Mouse (Mus musculus): ENCODE results near the gene Rffl.

The Rffl gene

DNA sequence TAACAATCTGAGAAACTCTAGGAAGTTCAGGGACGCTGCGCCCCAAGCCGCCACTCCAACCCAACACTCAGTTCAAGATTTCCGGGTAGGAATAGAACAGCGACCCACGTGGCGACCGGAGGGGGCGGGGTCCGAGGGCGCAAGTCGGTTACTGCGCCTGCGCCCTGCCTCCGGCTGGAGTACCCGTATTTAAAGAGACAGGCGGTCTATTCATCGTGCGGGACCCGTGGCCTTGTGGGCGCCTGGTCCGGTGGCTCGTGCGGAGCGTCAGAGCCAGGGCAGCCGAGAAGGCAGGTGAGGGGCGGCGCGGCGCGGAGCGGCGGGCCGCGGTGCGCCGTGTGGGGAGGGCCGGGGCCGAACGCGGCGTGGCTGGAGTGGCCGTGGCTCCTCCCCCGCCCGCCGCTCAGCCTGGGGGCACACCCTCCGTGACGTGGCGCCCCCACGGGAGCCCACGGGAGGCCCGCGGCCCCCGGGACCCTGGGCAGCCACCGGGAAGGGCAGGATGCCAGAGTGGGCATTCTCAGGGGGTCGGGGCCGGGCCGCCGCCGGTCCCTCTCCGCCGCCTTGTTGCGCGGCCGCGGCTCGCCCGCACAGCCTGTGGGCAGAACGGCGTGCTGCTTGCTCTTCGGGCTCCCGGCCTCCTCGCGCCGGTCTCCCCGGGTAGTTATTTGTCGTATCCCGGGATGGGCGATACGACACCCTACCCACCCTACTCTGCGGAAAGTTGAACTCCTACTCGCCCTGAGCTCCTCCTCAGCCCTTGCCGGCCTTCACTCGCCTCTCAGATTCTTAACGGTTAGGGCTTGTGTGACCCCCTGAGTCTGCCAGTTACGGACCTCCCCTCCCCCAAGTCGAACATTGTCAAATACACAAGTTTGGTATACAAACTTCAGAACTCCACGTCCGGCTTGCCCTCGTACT lies 89.8 kb downstream of the Rffl start, which contains the start of gene Lig3:
Lig3 (plus strand) TSS at position 126 of the 921 bp plus-strand sequence.
- ChIA-PET CTCF (interaction anchor here in 2 of 4 experiments (0.8 to 0.9 kb wide), 2 partner anchors 8 to 11 kb away, joined by 3 to 5 read pairs; no protein-coding TSS in a partner anchor), POLR2A (interaction anchor here in 3 of 4 experiments (0.5 to 3.4 kb wide), 16 partner anchors 9 to 124 kb away, joined by 3 to 18 read pairs (median 4); partner anchors contain the start of genes Cct6b (in 2 of the 3), Zfp830 (in 2 of the 3) and Rad51d (in 1 of the 3))

- ChIA-PET POLR2A (interaction anchor here in 2 of 4 experiments (0.5 to 3.4 kb wide), 11 partner anchors 10 to 125 kb away, joined by 3 to 18 read pairs (median 4); partner anchors contain the start of genes Cct6b (in 2 of the 2) and Zfp830 (in 2 of the 2)), CTCF (interaction anchor here in 1 of 4 experiments (0.8 kb wide), 1 partner anchor 10 kb away, joined by 3 read pairs; no protein-coding TSS in a partner anchor)
These were observed 90.9 kb downstream of the Rffl start for GRCm38 (mm10) chr11:82780134-82780533.

DNA sequence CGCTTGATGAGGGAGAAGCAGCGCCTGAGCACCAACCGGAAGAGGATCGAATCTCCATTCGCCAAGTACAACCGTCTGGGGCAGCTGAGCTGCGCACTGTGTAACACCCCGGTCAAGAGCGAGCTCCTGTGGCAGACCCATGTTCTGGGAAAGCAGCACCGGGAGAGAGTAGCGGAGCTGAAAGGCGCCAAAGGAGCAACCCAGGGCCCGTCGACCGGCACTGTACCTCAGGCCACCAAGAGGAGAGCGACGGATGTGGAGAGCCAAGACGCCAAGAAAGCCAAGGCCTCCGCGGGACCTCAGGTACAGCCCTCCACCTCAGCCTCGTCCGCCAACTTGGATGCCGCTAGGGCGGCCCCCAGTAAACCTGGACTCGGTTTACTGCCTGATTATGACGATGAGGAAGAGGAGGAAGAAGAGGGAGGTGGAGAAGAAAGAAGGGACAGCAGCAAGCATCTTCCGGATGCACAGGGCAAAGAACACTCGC lies 106.5 kb downstream of the Rffl start:
- ChIA-PET CTCF (interaction anchor here in 3 of 4 experiments (0.6 to 2.1 kb wide), 15 partner anchors 9 to 590 kb away, joined by 3 to 7 read pairs (median 4); partner anchors contain the start of gene Rad51d (in 1 of the 3)), POLR2A (interaction anchor here (0.6 to 6.2 kb wide), 68 partner anchors 9 to 708 kb away, joined by 3 to 30 read pairs (median 4); partner anchors contain the start of genes Rad51d (in 2 of the 4), Ap2b1 (in 1 of the 4), Lig3 (in 1 of the 4) and Nle1 (in 1 of the 4))

GRCm38 (mm10) chr11:82763742-82764437 lies 107.1 kb downstream of the Rffl start, which contains the start of the genes Cct6b and Zfp830:
Gene Cct6b, minus strand, starts transcription at chr11:82764321.
Gene Zfp830, plus strand, starts transcription at chr11:82764345.
- ChIA-PET CTCF (interaction anchor here (0.6 to 2.1 kb wide), 16 partner anchors 10 to 589 kb away, joined by 3 to 7 read pairs (median 4); partner anchors contain the start of gene Rad51d (in 1 of the 4)), POLR2A (interaction anchor here (0.6 to 6.2 kb wide), 70 partner anchors 9 to 709 kb away, joined by 3 to 30 read pairs (median 4); partner anchors contain the start of genes Rad51d (in 2 of the 4), Ap2b1 (in 1 of the 4), Lig3 (in 1 of the 4) and Nle1 (in 1 of the 4))

DNA sequence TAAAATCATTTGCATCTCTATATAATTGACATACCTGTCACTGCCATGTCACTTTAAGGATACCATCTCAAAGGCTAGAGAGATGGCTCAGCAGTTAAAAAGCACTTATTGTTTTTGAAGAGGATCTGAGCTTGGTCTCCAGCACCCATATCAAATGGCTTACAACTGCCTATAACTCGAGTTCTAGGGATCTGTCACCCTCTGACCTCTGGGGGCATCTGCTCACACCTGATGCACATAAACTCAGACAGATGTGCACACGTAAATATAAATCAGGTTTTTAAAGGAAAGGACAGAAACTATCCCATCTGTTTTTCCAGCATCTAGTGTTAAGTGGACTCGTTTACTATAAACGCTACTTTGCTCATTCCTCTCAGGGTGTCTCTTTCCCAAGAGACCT lies 107.7 kb downstream of the Rffl start:
- ChIA-PET POLR2A (interaction anchor here (0.6 to 6.2 kb wide), 33 partner anchors 10 to 709 kb away, joined by 3 to 30 read pairs (median 5); partner anchors contain the start of genes Ap2b1 (in 1 of the 4), Lig3 (in 1 of the 4), Nle1 (in 1 of the 4) and Rad51d (in 1 of the 4)), CTCF (interaction anchor here in 3 of 4 experiments (0.6 to 2.1 kb wide), 5 partner anchors 10 to 56 kb away, joined by 3 to 6 read pairs (median 5); no protein-coding TSS in a partner anchor)

GRCm38 (mm10) chr11:82762286-82762829 lies 108.7 kb downstream of the Rffl start:
- CTCF ChIA-PET, result interaction anchor here (0.6 to 2.1 kb wide), 9 partner anchors 8 to 128 kb away, joined by 3 to 6 read pairs (median 4); partner anchors contain the start of gene Rad51d (in 1 of the 4)
- POLR2A ChIA-PET, result interaction anchor here in 2 of 4 experiments (0.7 to 6.2 kb wide), 10 partner anchors 7 to 151 kb away, joined by 3 to 30 read pairs (median 4); partner anchors contain the start of gene Rffl (in 1 of the 2)

- ChIA-PET CTCF (interaction anchor here in 1 of 4 experiments (0.6 kb wide), 1 partner anchor 372 kb away, joined by 5 read pairs; no protein-coding TSS in a partner anchor), POLR2A (interaction anchor here in 2 of 4 experiments (0.5 to 0.7 kb wide), 2 partner anchors 19 to 235 kb away, joined by 3 read pairs; no protein-coding TSS in a partner anchor)
These were observed 115.1 kb downstream of the Rffl start for GRCm38 (mm10) chr11:82755919-82756318.
